Mouse (Mus musculus): Measurements from ENCODE around the gene Rdh16f2.
"Not testable (repeated sequence)": the region's sequence is repeated elsewhere in the genome, so short reads cannot be mapped to it uniquely, and the experiment has no call there.

GRCm38 (mm10) chr10:127893163-127894022 is 27.1 kb downstream of the Rdh16f2 start:
- TF ChIP-seq CEBPB (IDR thresholded peaks at IDR 0.05; ENCODE audit: low read depth); CTCF (IDR thresholded peaks at IDR 0.05; ENCODE audit: control insufficient read depth, insufficient read depth, insufficient read length); MAX (IDR thresholded peaks at IDR 0.05): not testable (repeated sequence)

Measured in C2C12 (cell line).